Mouse (Mus musculus): ENCODE results near the gene Eml2. TPM values are rescaled to one million over a fixed set of nuclear protein-coding genes. Genes with fewer than 3 reads are reported as not detected.

The Eml2 gene
- polyA plus RNA-seq, 1 experiment from 2014 or later = 14.5 TPM

- Histone ChIP-seq H3K9me3 (ENCODE audit: low read length) (no peaks in the 10 kb centered on the region), H3K4me3 (ENCODE audit: low read length) (no peak overlapping the region), H3K27me3 (ENCODE audit: insufficient read depth, low read length) (no peaks in the 10 kb centered on the region), H3K36me3 (ENCODE audit: insufficient read depth, low read length) (no peaks in the 10 kb centered on the region), H3K4me1 (ENCODE audit: insufficient read depth, low read length) (peaks cover 16% of the 10 kb centered on the region), H3K4me2 (replicated peaks; ENCODE audit: low read depth, low read length) (no peak overlapping the region), H3K27ac (ENCODE audit: low read length) (peak overlapping the region; percentile 13; the same call in 1 of the 2 replicates), H3K9ac (replicated peaks; ENCODE audit: low read length) (no peak overlapping the region)
- ATAC-seq (ENCODE audit: low FRiP score, low TSS enrichment) = no peak
- 78% methylated on average over 3 of the region's 3 CpGs for WGBS
Measured at GRCm38 (mm10) chr7:19231849-19232248, 55.6 kb downstream of the Eml2 start.

- no peaks in the 10 kb centered on the region for H3K36me3 ChIP-seq (ENCODE audit: insufficient read depth, low read length)
- H3K4me2 ChIP-seq (replicated peaks; ENCODE audit: low read depth, low read length) = no peak overlapping the region
- ATAC-seq (ENCODE audit: low FRiP score, low TSS enrichment) = no peak
- H3K27ac ChIP-seq (ENCODE audit: low read length) = no peak overlapping the region
- no peak overlapping the region for H3K4me3 ChIP-seq (ENCODE audit: low read length)
- 71% methylated on average over 5 of the region's 5 CpGs for WGBS
- no peaks in the 10 kb centered on the region for H3K9me3 ChIP-seq (ENCODE audit: low read length)
- no peaks in the 10 kb centered on the region for H3K27me3 ChIP-seq (ENCODE audit: insufficient read depth, low read length)
- no peak overlapping the region for H3K9ac ChIP-seq (replicated peaks; ENCODE audit: low read length)
- H3K4me1 ChIP-seq (ENCODE audit: insufficient read depth, low read length) = peaks cover 8% of the 10 kb centered on the region
Measured at GRCm38 (mm10) chr7:19234652-19235051, 58.4 kb downstream of the Eml2 start.

GRCm38 (mm10) chr7:19235092-19235671 lies 59.0 kb downstream of the Eml2 start:
- H3K4me2 ChIP-seq (replicated peaks; ENCODE audit: low read depth, low read length) = no peak overlapping the region

GRCm38 (mm10) chr7:19236411-19236810 lies 60.2 kb downstream of the Eml2 start:
- no peak for ATAC-seq (ENCODE audit: low FRiP score, low TSS enrichment)
- Histone ChIP-seq H3K9ac (replicated peaks; ENCODE audit: low read length) (no peak overlapping the region), H3K27me3 (ENCODE audit: insufficient read depth, low read length) (no peaks in the 10 kb centered on the region), H3K4me1 (ENCODE audit: insufficient read depth, low read length) (peaks cover 5% of the 10 kb centered on the region; the same call in 1 of the 2 replicates), H3K4me3 (ENCODE audit: low read length) (no peak overlapping the region), H3K27ac (ENCODE audit: low read length) (no peak overlapping the region), H3K9me3 (ENCODE audit: low read length) (no peaks in the 10 kb centered on the region), H3K4me2 (replicated peaks; ENCODE audit: low read depth, low read length) (no peak overlapping the region), H3K36me3 (ENCODE audit: insufficient read depth, low read length) (no peaks in the 10 kb centered on the region)
- WGBS = 71% methylated on average over 2 of the region's 2 CpGs

More at GRCm38 (mm10) chr7:19235092-19235671, 59.0 kb downstream of the Eml2 start:
- Histone ChIP-seq H3K9me3 (ENCODE audit: low read length) (no peaks in the 10 kb centered on the region), H3K9ac (replicated peaks; ENCODE audit: low read length) (no peak overlapping the region), H3K27me3 (ENCODE audit: insufficient read depth, low read length) (no peaks in the 10 kb centered on the region), H3K27ac (ENCODE audit: low read length) (no peak overlapping the region), H3K36me3 (ENCODE audit: insufficient read depth, low read length) (no peaks in the 10 kb centered on the region), H3K4me1 (ENCODE audit: insufficient read depth, low read length) (peaks cover 6% of the 10 kb centered on the region; the same call in 1 of the 2 replicates), H3K4me3 (ENCODE audit: low read length) (no peak overlapping the region)
- no peak for ATAC-seq (ENCODE audit: low FRiP score, low TSS enrichment)
- 84% methylated on average over 2 of the region's 2 CpGs for WGBS

- H3K4me2 ChIP-seq (replicated peaks; ENCODE audit: low read depth, low read length) = no peak overlapping the region
- 98% methylated on average over 4 of the region's 4 CpGs for WGBS
- ATAC-seq (ENCODE audit: low FRiP score, low TSS enrichment) = no peak
- H3K4me3 ChIP-seq (ENCODE audit: low read length) = no peak overlapping the region
- peaks cover 5% of the 10 kb centered on the region; the same call in 1 of the 2 replicates for H3K4me1 ChIP-seq (ENCODE audit: insufficient read depth, low read length)
- H3K9ac ChIP-seq (replicated peaks; ENCODE audit: low read length) = no peak overlapping the region
- H3K27ac ChIP-seq (ENCODE audit: low read length) = no peak overlapping the region
- H3K27me3 ChIP-seq (ENCODE audit: insufficient read depth, low read length) = no peaks in the 10 kb centered on the region
- H3K36me3 ChIP-seq (ENCODE audit: insufficient read depth, low read length) = no peaks in the 10 kb centered on the region
- H3K9me3 ChIP-seq (ENCODE audit: low read length) = no peaks in the 10 kb centered on the region
Measured at GRCm38 (mm10) chr7:19238344-19238743, 62.1 kb downstream of the Eml2 start.

GRCm38 (mm10) chr7:19239423-19239822 lies 63.2 kb downstream of the Eml2 start:
- Histone ChIP-seq H3K4me1 (ENCODE audit: insufficient read depth, low read length) (peaks cover 5% of the 10 kb centered on the region; the same call in 1 of the 2 replicates), H3K9ac (replicated peaks; ENCODE audit: low read length) (0 out of 2 replicates have a peak overlapping the region, but pooled peaks have one; percentile 10), H3K4me2 (replicated peaks; ENCODE audit: low read depth, low read length) (no peak overlapping the region), H3K27me3 (ENCODE audit: insufficient read depth, low read length) (no peaks in the 10 kb centered on the region), H3K27ac (ENCODE audit: low read length) (no peak overlapping the region), H3K36me3 (ENCODE audit: insufficient read depth, low read length) (no peaks in the 10 kb centered on the region), H3K9me3 (ENCODE audit: low read length) (no peaks in the 10 kb centered on the region), H3K4me3 (ENCODE audit: low read length) (no peak overlapping the region)
- WGBS = 0% methylated on average over 1 of the region's 1 CpGs
- ATAC-seq (ENCODE audit: low FRiP score, low TSS enrichment) = peak; percentile 92

GRCm38 (mm10) chr7:19239986-19240385 lies 63.8 kb downstream of the Eml2 start:
- H3K4me3 ChIP-seq (ENCODE audit: low read length) = no peak overlapping the region
- H3K9ac ChIP-seq (replicated peaks; ENCODE audit: low read length) = 0 out of 2 replicates have a peak overlapping the region, but pooled peaks have one; percentile 10
- WGBS = 78% methylated on average over 2 of the region's 4 CpGs
- H3K27ac ChIP-seq (ENCODE audit: low read length) = no peak overlapping the region
- no peak overlapping the region for H3K4me2 ChIP-seq (replicated peaks; ENCODE audit: low read depth, low read length)
- H3K4me1 ChIP-seq (ENCODE audit: insufficient read depth, low read length) = peaks cover 5% of the 10 kb centered on the region; the same call in 1 of the 2 replicates
- peaks cover 4% of the 10 kb centered on the region for H3K36me3 ChIP-seq (ENCODE audit: insufficient read depth, low read length)
- H3K27me3 ChIP-seq (ENCODE audit: insufficient read depth, low read length) = no peaks in the 10 kb centered on the region
- ATAC-seq (ENCODE audit: low FRiP score, low TSS enrichment) = no peak
- no peaks in the 10 kb centered on the region for H3K9me3 ChIP-seq (ENCODE audit: low read length)

- no peaks in the 10 kb centered on the region for H3K27me3 ChIP-seq (ENCODE audit: insufficient read depth, low read length)
- H3K9me3 ChIP-seq (ENCODE audit: low read length) = no peaks in the 10 kb centered on the region
- H3K36me3 ChIP-seq (ENCODE audit: insufficient read depth, low read length) = peaks cover 12% of the 10 kb centered on the region
- H3K4me1 ChIP-seq (ENCODE audit: insufficient read depth, low read length) = peaks cover 5% of the 10 kb centered on the region; the same call in 1 of the 2 replicates
- H3K27ac ChIP-seq (ENCODE audit: low read length) = no peak overlapping the region
- no peak overlapping the region for H3K4me2 ChIP-seq (replicated peaks; ENCODE audit: low read depth, low read length)
- no peak overlapping the region for H3K4me3 ChIP-seq (ENCODE audit: low read length)
- no peak for ATAC-seq (ENCODE audit: low FRiP score, low TSS enrichment)
- no peak overlapping the region for H3K9ac ChIP-seq (replicated peaks; ENCODE audit: low read length)
- 95% methylated on average over 8 of the region's 8 CpGs for WGBS
Measured at GRCm38 (mm10) chr7:19240905-19241463, 64.8 kb downstream of the Eml2 start.

- peaks cover 12% of the 10 kb centered on the region for H3K36me3 ChIP-seq (ENCODE audit: insufficient read depth, low read length)
- H3K4me2 ChIP-seq (replicated peaks; ENCODE audit: low read depth, low read length) = no peak overlapping the region
- H3K27me3 ChIP-seq (ENCODE audit: insufficient read depth, low read length) = no peaks in the 10 kb centered on the region
- 78% methylated on average over 1 of the region's 1 CpGs for WGBS
- no peak for ATAC-seq (ENCODE audit: low FRiP score, low TSS enrichment)
- H3K9me3 ChIP-seq (ENCODE audit: low read length) = no peaks in the 10 kb centered on the region
- no peak overlapping the region for H3K9ac ChIP-seq (replicated peaks; ENCODE audit: low read length)
- H3K4me3 ChIP-seq (ENCODE audit: low read length) = no peak overlapping the region
- peaks cover 5% of the 10 kb centered on the region; the same call in 1 of the 2 replicates for H3K4me1 ChIP-seq (ENCODE audit: insufficient read depth, low read length)
- no peak overlapping the region for H3K27ac ChIP-seq (ENCODE audit: low read length)
Measured at GRCm38 (mm10) chr7:19242005-19242404, 65.8 kb downstream of the Eml2 start.

GRCm38 (mm10) chr7:19243858-19244257 lies 67.6 kb downstream of the Eml2 start:
- no peak overlapping the region for H3K4me3 ChIP-seq (ENCODE audit: low read length)
- H3K27me3 ChIP-seq (ENCODE audit: insufficient read depth, low read length) = no peaks in the 10 kb centered on the region
- WGBS = 78% methylated on average over 5 of the region's 5 CpGs
- ATAC-seq (ENCODE audit: low FRiP score, low TSS enrichment) = no peak
- peaks cover 5% of the 10 kb centered on the region; the same call in 1 of the 2 replicates for H3K4me1 ChIP-seq (ENCODE audit: insufficient read depth, low read length)
- no peaks in the 10 kb centered on the region for H3K9me3 ChIP-seq (ENCODE audit: low read length)
- H3K36me3 ChIP-seq (ENCODE audit: insufficient read depth, low read length) = peaks cover 18% of the 10 kb centered on the region
- no peak overlapping the region for H3K4me2 ChIP-seq (replicated peaks; ENCODE audit: low read depth, low read length)
- no peak overlapping the region for H3K9ac ChIP-seq (replicated peaks; ENCODE audit: low read length)
- H3K27ac ChIP-seq (ENCODE audit: low read length) = no peak overlapping the region

Data from kidney, embryonic 16.5 days (tissue).